Mouse (Mus musculus): ENCODE data around the gene Cdh13. TPM values are rescaled to one million over a fixed set of nuclear protein-coding genes. Genes with fewer than 3 reads are reported as not detected.

Cdh13 gene
- polyA plus RNA-seq, 1 experiment from 2014 or later = 67.7 TPM

DNA sequence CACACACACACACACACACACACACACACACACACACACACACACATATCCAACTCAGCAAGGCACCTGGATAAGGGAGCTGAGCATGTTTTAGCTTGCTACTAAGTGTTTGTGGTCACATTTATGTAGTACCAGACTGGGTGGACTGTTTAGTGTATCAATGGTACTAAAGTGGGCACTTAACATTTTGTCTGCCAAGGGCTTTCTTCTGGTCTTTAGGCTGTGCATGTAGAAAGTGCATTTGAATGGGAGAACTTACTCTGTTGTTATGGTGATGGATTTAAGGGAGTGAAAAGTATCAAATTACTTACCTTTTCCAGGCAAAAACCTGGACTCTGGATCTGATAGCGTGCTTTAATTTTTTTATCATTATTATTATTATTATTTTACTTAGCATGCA, 240.4 kb downstream of the Cdh13 start:
- H3K4me1 ChIP-seq (ENCODE audit: control insufficient read depth, insufficient read depth, low read length) = peaks cover 3% of the 10 kb centered on the region; the same call in 1 of the 2 replicates
- H3K9ac ChIP-seq (ENCODE audit: low read length) = no peak overlapping the region
- H3K36me3 ChIP-seq (ENCODE audit: control insufficient read depth, insufficient read depth) = no peaks in the 10 kb centered on the region
- H3K9me3 ChIP-seq (replicated peaks; ENCODE audit: control insufficient read depth, low read length) = no peaks in the 10 kb centered on the region; the same call in 1 of the 2 replicates
- no peak overlapping the region for H3K27ac ChIP-seq (ENCODE audit: low read length)
- no peaks in the 10 kb centered on the region for H3K27me3 ChIP-seq (ENCODE audit: control insufficient read depth, insufficient read depth, low read length)
- no peak for ATAC-seq (replicated peaks; ENCODE audit: extremely low read depth, insufficient read depth, low FRiP score)
- WGBS = 82% methylated on average over 1 of the region's 1 CpGs
- no peak overlapping the region for H3K4me2 ChIP-seq (ENCODE audit: low read depth, low read length)
- H3K4me3 ChIP-seq (ENCODE audit: low read length) = no peak overlapping the region

DNA sequence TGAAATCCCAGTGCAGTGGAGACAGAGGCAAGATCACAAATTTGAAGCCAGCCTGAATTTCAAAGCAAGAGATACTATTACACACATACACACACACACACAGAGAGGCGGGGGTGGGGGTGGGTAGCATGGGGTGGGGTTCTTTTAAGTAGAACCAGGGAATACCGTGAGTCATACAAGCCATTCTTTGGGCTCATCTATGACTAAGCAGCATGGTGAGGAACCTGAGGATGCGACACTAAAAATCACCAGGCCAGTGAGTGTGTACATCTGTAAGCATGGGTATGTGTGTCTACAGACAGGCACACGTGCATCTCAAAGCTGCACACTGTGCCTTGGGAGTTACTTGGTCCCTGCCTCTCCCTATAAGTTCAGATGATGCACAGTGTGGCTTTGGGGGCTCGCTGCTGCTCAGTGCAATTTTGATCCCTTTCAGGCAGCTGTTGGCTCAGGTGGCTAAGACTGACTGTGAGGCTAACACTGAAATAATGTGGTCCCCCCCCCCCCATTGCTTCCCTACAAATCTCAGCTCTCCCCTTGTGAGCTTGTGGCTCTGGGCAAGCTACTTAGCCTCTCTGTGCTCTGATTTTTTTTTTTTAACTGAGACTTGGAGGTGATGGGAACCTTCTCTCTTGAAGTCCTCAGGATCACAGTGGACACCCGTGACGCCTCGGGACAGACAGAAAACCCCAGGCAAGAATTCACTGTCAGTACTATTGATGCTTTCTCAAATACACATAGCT, 255.5 kb downstream of the Cdh13 start:
- Histone ChIP-seq H3K4me3 (ENCODE audit: low read length) (no peak overlapping the region), H3K27me3 (ENCODE audit: control insufficient read depth, insufficient read depth, low read length) (no peaks in the 10 kb centered on the region), H3K9me3 (replicated peaks; ENCODE audit: control insufficient read depth, low read length) (no peaks in the 10 kb centered on the region), H3K4me2 (ENCODE audit: low read depth, low read length) (no peak overlapping the region), H3K27ac (ENCODE audit: low read length) (no peak overlapping the region), H3K4me1 (ENCODE audit: control insufficient read depth, insufficient read depth, low read length) (no peaks in the 10 kb centered on the region), H3K36me3 (ENCODE audit: control insufficient read depth, insufficient read depth) (no peaks in the 10 kb centered on the region), H3K9ac (ENCODE audit: low read length) (no peak overlapping the region)
- WGBS = 81% methylated on average over 8 of the region's 8 CpGs
- no peak for ATAC-seq (replicated peaks; ENCODE audit: extremely low read depth, insufficient read depth, low FRiP score)

DNA sequence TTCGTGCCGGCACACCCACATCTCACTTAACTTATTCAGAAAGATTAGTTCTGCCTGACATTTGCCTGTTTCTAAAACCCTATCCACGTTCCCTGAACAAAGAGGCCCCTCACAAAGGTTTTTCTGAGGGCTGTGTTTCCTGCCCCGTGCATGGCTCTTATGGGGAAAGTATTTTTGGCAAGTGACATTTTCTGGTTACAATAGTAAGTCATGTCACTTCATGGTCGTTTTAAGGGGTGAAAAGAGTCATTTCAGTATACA, 256.0 kb downstream of the Cdh13 start:
- no peak overlapping the region for H3K27ac ChIP-seq (ENCODE audit: low read length)
- no peak overlapping the region for H3K9ac ChIP-seq (ENCODE audit: low read length)
- H3K4me1 ChIP-seq (ENCODE audit: control insufficient read depth, insufficient read depth, low read length) = no peaks in the 10 kb centered on the region
- WGBS = 37% methylated on average over 5 of the region's 5 CpGs
- H3K9me3 ChIP-seq (replicated peaks; ENCODE audit: control insufficient read depth, low read length) = no peaks in the 10 kb centered on the region
- ATAC-seq (replicated peaks; ENCODE audit: extremely low read depth, insufficient read depth, low FRiP score) = no peak
- no peaks in the 10 kb centered on the region for H3K36me3 ChIP-seq (ENCODE audit: control insufficient read depth, insufficient read depth)
- H3K4me2 ChIP-seq (ENCODE audit: low read depth, low read length) = no peak overlapping the region
- no peaks in the 10 kb centered on the region for H3K27me3 ChIP-seq (ENCODE audit: control insufficient read depth, insufficient read depth, low read length)
- no peak overlapping the region for H3K4me3 ChIP-seq (ENCODE audit: low read length)

DNA sequence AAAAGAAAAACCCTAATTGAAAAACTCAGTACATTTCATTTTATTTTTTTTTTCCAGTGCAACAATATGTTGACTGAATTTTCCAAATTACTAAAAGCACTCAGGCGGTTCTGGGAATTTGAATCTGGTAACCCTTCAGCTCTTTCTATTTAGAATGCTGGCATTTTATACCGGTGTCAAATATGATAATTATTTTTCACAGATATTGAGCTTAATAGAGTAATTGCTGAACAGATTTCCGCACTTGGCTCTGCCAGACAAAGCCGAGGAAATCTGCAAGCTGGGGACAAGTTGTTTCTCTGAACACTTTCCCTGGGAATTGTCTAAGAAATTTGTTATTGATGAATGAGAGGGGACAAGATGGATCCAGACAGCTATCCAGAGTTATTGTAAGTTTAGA, 256.4 kb downstream of the Cdh13 start:
- no peak overlapping the region for H3K9ac ChIP-seq (ENCODE audit: low read length)
- no peaks in the 10 kb centered on the region for H3K27me3 ChIP-seq (ENCODE audit: control insufficient read depth, insufficient read depth, low read length)
- H3K4me2 ChIP-seq (ENCODE audit: low read depth, low read length) = no peak overlapping the region
- no peaks in the 10 kb centered on the region for H3K9me3 ChIP-seq (replicated peaks; ENCODE audit: control insufficient read depth, low read length)
- H3K36me3 ChIP-seq (ENCODE audit: control insufficient read depth, insufficient read depth) = no peaks in the 10 kb centered on the region
- H3K4me1 ChIP-seq (ENCODE audit: control insufficient read depth, insufficient read depth, low read length) = no peaks in the 10 kb centered on the region
- H3K4me3 ChIP-seq (ENCODE audit: low read length) = no peak overlapping the region
- 89% methylated on average over 4 of the region's 4 CpGs for WGBS
- no peak overlapping the region for H3K27ac ChIP-seq (ENCODE audit: low read length)
- ATAC-seq (replicated peaks; ENCODE audit: extremely low read depth, insufficient read depth, low FRiP score) = no peak

DNA sequence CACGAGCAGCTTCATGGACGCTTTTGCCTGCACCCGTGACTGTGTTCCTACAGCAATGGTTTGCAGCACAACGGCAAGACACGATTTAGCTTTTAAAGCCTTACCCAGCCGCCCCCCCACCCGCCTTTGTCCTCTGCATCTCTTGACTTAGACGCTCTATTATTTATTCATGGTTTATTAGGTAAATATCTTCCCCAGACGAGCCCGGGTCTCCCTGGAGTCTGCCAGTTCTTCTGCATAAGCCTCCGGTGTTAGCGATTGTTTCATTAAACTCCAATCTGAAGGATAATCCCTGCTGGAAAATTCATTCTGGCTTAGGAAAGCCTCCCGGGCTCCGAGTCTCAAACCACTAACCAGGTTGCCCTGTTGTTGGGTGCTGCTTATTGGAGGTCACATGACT, 268.9 kb downstream of the Cdh13 start:
- Histone ChIP-seq H3K4me1 (ENCODE audit: control insufficient read depth, insufficient read depth, low read length) (no peaks in the 10 kb centered on the region), H3K27ac (ENCODE audit: low read length) (no peak overlapping the region), H3K36me3 (ENCODE audit: control insufficient read depth, insufficient read depth) (no peaks in the 10 kb centered on the region), H3K9ac (ENCODE audit: low read length) (no peak overlapping the region), H3K4me2 (ENCODE audit: low read depth, low read length) (no peak overlapping the region), H3K4me3 (ENCODE audit: low read length) (no peak overlapping the region), H3K9me3 (replicated peaks; ENCODE audit: control insufficient read depth, low read length) (no peaks in the 10 kb centered on the region), H3K27me3 (ENCODE audit: control insufficient read depth, insufficient read depth, low read length) (no peaks in the 10 kb centered on the region)
- ATAC-seq (replicated peaks; ENCODE audit: extremely low read depth, insufficient read depth, low FRiP score) = no peak
- 85% methylated on average over 14 of the region's 14 CpGs for WGBS

DNA sequence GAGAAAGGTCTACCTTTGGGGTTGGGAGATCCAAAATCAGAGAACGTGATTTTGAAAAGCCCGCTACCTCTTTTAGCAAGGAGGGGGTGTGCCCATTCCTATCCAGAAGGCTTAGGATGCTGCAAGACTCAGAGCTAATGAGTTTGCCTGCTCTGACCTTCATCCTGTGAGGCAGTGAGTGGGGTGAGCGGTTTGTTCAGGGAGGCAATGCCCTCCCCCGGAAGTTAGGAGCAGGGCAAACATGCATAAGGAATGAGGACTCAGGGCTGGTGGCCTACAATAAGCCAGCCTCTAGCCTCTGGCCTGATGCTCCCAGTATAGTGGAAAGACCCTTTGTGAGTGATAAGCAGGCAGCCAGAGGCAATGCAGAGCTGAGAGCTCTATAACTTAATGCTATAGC, 269.3 kb downstream of the Cdh13 start:
- no peak for ATAC-seq (replicated peaks; ENCODE audit: extremely low read depth, insufficient read depth, low FRiP score)
- Histone ChIP-seq H3K27me3 (ENCODE audit: control insufficient read depth, insufficient read depth, low read length) (no peaks in the 10 kb centered on the region), H3K4me3 (ENCODE audit: low read length) (no peak overlapping the region), H3K4me1 (ENCODE audit: control insufficient read depth, insufficient read depth, low read length) (no peaks in the 10 kb centered on the region), H3K9ac (ENCODE audit: low read length) (no peak overlapping the region), H3K4me2 (ENCODE audit: low read depth, low read length) (no peak overlapping the region), H3K36me3 (ENCODE audit: control insufficient read depth, insufficient read depth) (no peaks in the 10 kb centered on the region), H3K9me3 (replicated peaks; ENCODE audit: control insufficient read depth, low read length) (no peaks in the 10 kb centered on the region), H3K27ac (ENCODE audit: low read length) (no peak overlapping the region)
- 78% methylated on average over 4 of the region's 4 CpGs for WGBS

DNA sequence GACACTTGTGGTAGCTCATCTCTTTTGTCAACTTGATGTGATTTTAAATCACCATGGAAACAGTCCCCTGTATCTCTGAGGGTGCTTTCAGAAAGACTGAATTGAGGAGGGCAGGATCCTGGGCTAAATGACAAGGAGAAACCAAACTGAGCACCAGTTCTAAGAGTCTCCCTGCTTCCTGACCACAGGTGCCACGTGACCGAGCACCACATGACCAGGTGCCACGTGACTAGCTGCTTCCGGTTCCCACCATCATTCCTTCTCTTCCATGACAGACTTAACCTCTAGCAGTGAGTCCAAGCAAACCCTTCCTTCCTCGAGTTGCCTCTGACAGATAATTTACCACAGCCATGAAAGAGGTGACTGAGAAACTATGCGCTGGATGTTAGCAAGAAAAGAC, 280.5 kb downstream of the Cdh13 start:
- 71% methylated on average over 6 of the region's 6 CpGs for WGBS
- no peak overlapping the region for H3K27ac ChIP-seq (ENCODE audit: low read length)
- H3K9me3 ChIP-seq (replicated peaks; ENCODE audit: control insufficient read depth, low read length) = no peaks in the 10 kb centered on the region
- no peaks in the 10 kb centered on the region for H3K27me3 ChIP-seq (ENCODE audit: control insufficient read depth, insufficient read depth, low read length)
- no peak overlapping the region for H3K4me3 ChIP-seq (ENCODE audit: low read length)
- H3K36me3 ChIP-seq (ENCODE audit: control insufficient read depth, insufficient read depth) = no peaks in the 10 kb centered on the region
- H3K9ac ChIP-seq (ENCODE audit: low read length) = no peak overlapping the region
- H3K4me1 ChIP-seq (ENCODE audit: control insufficient read depth, insufficient read depth, low read length) = peaks cover 4% of the 10 kb centered on the region; the same call in 1 of the 2 replicates
- ATAC-seq (replicated peaks; ENCODE audit: extremely low read depth, insufficient read depth, low FRiP score) = no peak
- no peak overlapping the region for H3K4me2 ChIP-seq (ENCODE audit: low read depth, low read length)

DNA sequence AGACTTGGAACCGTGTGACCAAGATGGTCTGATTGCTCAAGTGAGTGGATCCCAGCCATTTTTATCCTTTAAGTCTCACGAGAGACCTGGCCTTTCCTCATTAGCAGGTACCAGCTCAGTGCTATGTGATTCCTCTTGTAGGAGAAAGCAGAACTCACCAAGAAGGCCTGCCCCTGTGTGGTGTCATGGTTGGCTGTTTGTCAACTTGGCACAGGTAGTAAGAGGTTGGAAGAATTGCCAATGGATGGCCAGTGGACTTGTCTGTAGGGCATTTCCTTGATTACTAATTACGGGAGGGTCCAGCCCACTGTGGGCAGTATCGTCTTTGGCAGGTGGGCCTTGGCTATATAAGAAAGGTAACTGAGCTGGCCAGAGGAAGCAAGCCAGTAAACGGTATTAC, 281.7 kb downstream of the Cdh13 start:
- no peak for ATAC-seq (replicated peaks; ENCODE audit: extremely low read depth, insufficient read depth, low FRiP score)
- no peaks in the 10 kb centered on the region for H3K9me3 ChIP-seq (replicated peaks; ENCODE audit: control insufficient read depth, low read length)
- H3K27me3 ChIP-seq (ENCODE audit: control insufficient read depth, insufficient read depth, low read length) = no peaks in the 10 kb centered on the region
- no peak overlapping the region for H3K4me3 ChIP-seq (ENCODE audit: low read length)
- H3K4me2 ChIP-seq (ENCODE audit: low read depth, low read length) = no peak overlapping the region
- H3K9ac ChIP-seq (ENCODE audit: low read length) = no peak overlapping the region
- no peaks in the 10 kb centered on the region for H3K36me3 ChIP-seq (ENCODE audit: control insufficient read depth, insufficient read depth)
- no peak overlapping the region for H3K27ac ChIP-seq (ENCODE audit: low read length)
- peaks cover 2% of the 10 kb centered on the region; the same call in 1 of the 2 replicates for H3K4me1 ChIP-seq (ENCODE audit: control insufficient read depth, insufficient read depth, low read length)
- 84% methylated on average over 5 of the region's 5 CpGs for WGBS

DNA sequence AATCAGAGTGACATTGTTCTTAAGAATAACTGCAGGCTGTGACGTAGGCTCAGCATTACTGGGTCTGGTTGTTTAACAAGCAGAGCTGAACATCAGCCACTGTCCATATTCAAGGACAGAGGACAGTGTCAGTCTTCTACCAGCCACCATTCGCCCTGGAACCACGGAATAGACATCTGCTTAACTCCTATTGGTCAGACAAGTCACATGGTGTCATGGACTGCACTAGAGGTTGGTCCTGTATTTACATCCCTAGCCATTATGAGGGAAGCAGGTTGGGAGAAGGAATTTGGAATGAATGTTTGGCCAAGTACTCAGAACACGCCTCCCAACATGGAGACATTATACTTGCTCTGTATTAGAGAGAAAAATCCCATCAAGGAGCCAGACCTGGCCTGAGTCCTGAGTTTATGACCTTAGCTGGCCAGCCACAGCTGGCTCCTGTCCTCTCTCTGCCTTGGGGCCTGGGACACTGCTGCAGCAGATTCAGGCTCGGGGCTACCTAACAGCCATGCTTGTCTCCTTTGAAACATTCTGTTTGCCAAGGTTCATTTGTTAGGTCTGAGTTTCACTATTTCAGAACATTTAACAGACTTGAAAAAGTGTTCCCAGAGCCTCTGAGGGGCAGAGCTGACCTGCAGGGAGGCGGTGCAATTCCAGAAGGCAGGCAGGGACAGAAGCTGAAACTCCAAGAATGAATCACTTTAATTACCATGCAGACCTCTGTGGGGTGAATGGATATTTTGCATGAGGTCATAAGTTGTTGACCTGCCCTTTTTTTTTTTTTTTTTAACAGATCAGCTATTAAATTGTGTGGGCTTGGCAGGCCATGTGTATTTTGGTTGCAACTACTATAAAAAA, 282.6 kb downstream of the Cdh13 start:
- Histone ChIP-seq H3K27me3 (ENCODE audit: control insufficient read depth, insufficient read depth, low read length) (no peaks in the 10 kb centered on the region), H3K9me3 (replicated peaks; ENCODE audit: control insufficient read depth, low read length) (no peaks in the 10 kb centered on the region), H3K4me2 (ENCODE audit: low read depth, low read length) (no peak overlapping the region), H3K4me3 (ENCODE audit: low read length) (no peak overlapping the region), H3K9ac (ENCODE audit: low read length) (no peak overlapping the region), H3K36me3 (ENCODE audit: control insufficient read depth, insufficient read depth) (no peaks in the 10 kb centered on the region), H3K27ac (ENCODE audit: low read length) (no peak overlapping the region), H3K4me1 (ENCODE audit: control insufficient read depth, insufficient read depth, low read length) (no peaks in the 10 kb centered on the region; the same call in 1 of the 2 replicates)
- WGBS = 78% methylated on average over 6 of the region's 6 CpGs
- ATAC-seq (replicated peaks; ENCODE audit: extremely low read depth, insufficient read depth, low FRiP score) = no peak
